Mouse (Mus musculus) brain, embryonic 14.5 days (tissue): ENCODE measurements at regions not wholly inside any gene's neighbourhood (a gene's known extent, or its start where the extent isn't known, plus 50 kb on each side); places are given as distances from the start of the nearest gene placed in this dataset.

Source experiments
- CTCF ChIP-seq: fragments of 200-500 bp; IDR thresholded peaks from 2 replicates; pipeline ENCODE4 v1.5.1; 2012; ENCODE audit warnings: inconsistent platforms, mild to moderate bottlenecking, moderate library complexity, borderline replicate concordance; ENCODE audit not compliant: insufficient read depth, insufficient read length; ENCODE audit errors: extremely low read depth
- POLR2A ChIP-seq: fragments of 200-500 bp; IDR thresholded peaks from 2 replicates; pipeline ENCODE4 v1.6.1; 2012; ENCODE audit warnings: mild to moderate bottlenecking, inconsistent platforms, borderline replicate concordance; ENCODE audit not compliant: poor library complexity, insufficient read depth, insufficient read length, severe bottlenecking; ENCODE audit errors: extremely low read depth

DNA sequence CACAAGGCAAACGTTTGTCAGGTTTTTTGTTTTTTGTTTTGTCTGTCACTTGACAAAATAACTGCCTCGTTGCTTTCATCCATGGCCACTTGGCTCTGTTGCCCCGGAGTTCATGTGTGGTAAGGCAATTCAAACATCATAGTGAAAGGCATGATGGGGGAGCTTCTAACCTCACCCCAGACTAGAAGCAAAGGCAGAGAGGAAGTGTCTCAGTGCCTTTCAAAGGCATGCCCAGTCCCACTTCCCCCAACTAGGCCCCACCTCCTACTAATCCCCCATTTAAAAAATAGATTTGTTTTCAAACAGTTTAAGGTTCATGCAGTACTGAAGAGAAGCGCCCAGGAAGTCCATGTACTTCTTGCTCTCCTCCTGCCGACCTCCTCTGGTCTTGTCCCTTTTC is 80.8 kb downstream of the Asb1 start:
- TF ChIP-seq CTCF (no peak), POLR2A (no peak)
